Mouse (Mus musculus) cortical plate, adult 2 months (tissue): Measurements from ENCODE around the gene Vmp1. TPM values are rescaled to one million over a fixed set of nuclear protein-coding genes. Genes with fewer than 3 reads are reported as not detected.

Experiments
- H3K27ac ChIP-seq: fragments of 200-500 bp; 2 replicates; pipeline ENCODE4 v1.5.1; 2012; ENCODE audit warnings: low read length, control low read depth, inconsistent platforms; ENCODE audit not compliant: insufficient read depth
- H3K4me1 ChIP-seq: fragments of 200-500 bp; 2 replicates; pipeline ENCODE4 v1.6.1; 2011; ENCODE audit warnings: low read length; ENCODE audit not compliant: control insufficient read depth, insufficient read depth
- H3K4me3 ChIP-seq: fragments of 200-500 bp; 2 replicates; pipeline ENCODE4 v1.5.1; 2011; ENCODE audit warnings: mild to moderate bottlenecking, low read length, control low read depth; ENCODE audit not compliant: insufficient read depth
- CTCF ChIP-seq: fragments of 200-500 bp; IDR thresholded peaks from 2 replicates; pipeline ENCODE4 v1.5.1; 2011; ENCODE audit warnings: mild to moderate bottlenecking, control low read depth, low read length; ENCODE audit not compliant: insufficient read depth; ENCODE audit errors: extremely low read depth
- POLR2A ChIP-seq: fragments of 200-500 bp; IDR thresholded peaks from 2 replicates; pipeline ENCODE4 v1.6.1; 2011; ENCODE audit warnings: mild to moderate bottlenecking, low read length, control low read depth; ENCODE audit not compliant: insufficient read depth; ENCODE audit errors: extremely low read depth
- polyA plus RNA-seq: library from polyadenylated mRNA; depleted of rRNA; stranded (reverse); fragments of >200 nt; gene quantifications from 2 replicates; pipeline ENCODE4 v1.2.3, GENCODE M21; 2012

Vmp1 gene
- polyA plus RNA-seq, 1 experiment: 131 TPM

- Histone ChIP-seq H3K4me1 (no peaks in the 10 kb centered on the region), H3K4me3 (no peak overlapping the region), H3K27ac (no peak overlapping the region)
- TF ChIP-seq POLR2A: no peak
- no peak for TF ChIP-seq CTCF
Observed at GRCm38 (mm10) chr11:86570261-86570746, 113.3 kb downstream of the Vmp1 start.

- Histone ChIP-seq H3K4me1 (no peaks in the 10 kb centered on the region), H3K27ac (no peak overlapping the region), H3K4me3 (no peak overlapping the region)
- TF ChIP-seq POLR2A (no peak), CTCF (peak; percentile 30; the same call in 1 of the 2 replicates)
Observed at GRCm38 (mm10) chr11:86568425-86568824, 115.2 kb downstream of the Vmp1 start.

DNA sequence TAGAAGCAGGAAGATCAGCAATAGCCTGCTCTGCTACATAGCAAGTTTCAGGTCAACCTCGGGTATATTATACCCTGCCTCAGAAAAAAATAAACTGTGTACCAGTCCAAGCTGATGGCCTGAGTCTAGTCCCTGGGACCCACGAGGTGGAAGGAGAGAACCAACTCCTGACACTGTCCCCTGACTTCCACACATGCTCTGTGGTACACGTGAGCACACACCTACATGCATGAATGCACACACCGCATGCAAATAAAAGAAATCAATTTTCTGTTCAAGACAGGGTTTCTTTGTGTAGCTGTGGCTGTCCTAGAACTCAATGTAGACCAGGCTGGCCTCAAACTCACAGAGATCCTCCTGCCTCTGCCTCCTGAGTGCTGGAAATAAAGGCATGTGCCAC, 125.4 kb downstream of the Vmp1 start:
- no peak for TF ChIP-seq POLR2A
- no peak for TF ChIP-seq CTCF
- H3K27ac ChIP-seq: no peak overlapping the region
- no peaks in the 10 kb centered on the region for H3K4me1 ChIP-seq
- H3K4me3 ChIP-seq: no peak overlapping the region

DNA sequence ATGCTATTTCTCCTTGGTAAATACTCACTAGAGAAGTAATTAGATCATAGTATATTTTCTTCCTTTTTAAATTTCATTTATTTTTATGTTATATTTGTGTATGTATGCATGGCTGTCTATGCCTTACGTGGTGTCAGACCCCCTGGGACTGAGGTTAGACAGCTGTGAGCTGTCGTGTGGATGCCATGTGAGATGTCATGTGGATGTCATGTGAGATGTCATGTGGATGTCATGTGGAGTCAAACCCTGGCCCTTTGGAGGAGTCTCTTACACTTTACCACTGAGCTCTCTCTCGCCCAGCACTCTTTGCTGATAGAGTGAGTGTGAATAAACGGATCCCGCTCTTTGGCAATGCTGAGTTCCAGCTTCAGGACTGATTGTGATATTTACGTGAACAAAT, 130.1 kb downstream of the Vmp1 start:
- H3K4me1 ChIP-seq: no peaks in the 10 kb centered on the region
- H3K27ac ChIP-seq: no peak overlapping the region
- TF ChIP-seq CTCF (no peak), POLR2A (no peak)
- H3K4me3 ChIP-seq: no peak overlapping the region

DNA sequence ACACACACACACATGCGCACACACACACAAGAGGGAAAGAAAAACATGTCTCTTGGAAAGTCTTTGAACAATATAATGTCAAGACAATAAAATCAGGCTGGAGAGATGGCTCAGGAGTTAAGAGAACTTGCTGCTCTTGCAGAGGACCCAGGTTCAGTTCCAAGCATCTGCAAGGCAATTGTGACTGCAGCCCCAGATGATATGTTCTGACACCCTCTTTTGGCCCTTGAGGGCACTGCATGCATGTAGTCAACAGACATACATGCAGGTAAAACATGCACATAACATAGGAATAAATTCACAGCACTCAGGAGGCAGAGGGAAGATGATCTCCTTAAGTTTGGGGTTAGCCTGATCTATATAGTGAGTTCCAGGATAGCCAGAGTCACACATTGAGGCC, 136.2 kb downstream of the Vmp1 start:
- TF ChIP-seq POLR2A: no peak
- no peak overlapping the region for H3K27ac ChIP-seq
- H3K4me3 ChIP-seq: no peak overlapping the region
- peaks cover 2% of the 10 kb centered on the region; the same call in 1 of the 2 replicates for H3K4me1 ChIP-seq

- Histone ChIP-seq H3K4me1 (peaks cover 2% of the 10 kb centered on the region; the same call in 1 of the 2 replicates), H3K4me3 (peak overlapping the region; percentile 51; the same call in 1 of the 2 replicates), H3K27ac (no peak overlapping the region)
- TF ChIP-seq CTCF: no peak
- no peak for TF ChIP-seq POLR2A
Observed at GRCm38 (mm10) chr11:86545556-86545955, 138.1 kb downstream of the Vmp1 start.

DNA sequence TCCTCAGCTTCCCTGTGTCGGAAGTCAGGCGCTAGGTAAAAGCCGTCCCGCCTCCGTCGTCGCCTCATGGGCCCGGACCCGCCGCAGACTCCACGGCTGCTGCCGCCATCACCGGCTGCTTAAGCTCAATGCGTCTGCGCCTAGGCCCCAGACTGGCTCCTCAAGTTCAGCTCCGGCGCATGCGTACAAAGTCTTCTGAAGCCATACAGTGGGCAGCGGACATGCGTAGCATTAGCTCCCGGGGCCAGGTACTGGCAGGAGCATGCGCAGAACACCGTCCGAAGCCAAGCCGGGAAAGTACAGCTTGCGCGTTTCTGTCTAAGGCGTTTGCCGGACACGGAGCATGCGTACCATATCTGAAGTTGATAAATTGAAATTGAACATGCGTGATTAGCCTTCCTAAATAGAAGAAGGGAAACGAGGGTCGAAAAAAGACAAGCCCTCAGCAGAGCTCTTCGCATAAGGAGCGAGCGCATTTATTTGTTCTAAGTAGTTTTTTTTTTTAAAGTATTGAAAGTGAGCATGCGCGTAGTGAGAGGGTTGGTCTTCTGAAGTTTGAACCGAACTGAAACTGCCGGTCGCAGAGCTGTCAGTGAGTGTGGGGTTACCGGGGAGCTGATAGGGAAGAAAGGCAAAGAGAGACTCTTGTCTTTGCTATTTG, 138.9 kb downstream of the Vmp1 start, which contains the start of the genes Rps6kb1 and Tubd1:
Rps6kb1 (minus strand) TSS at position 167 of the 661 bp plus-strand sequence.
Tubd1 (plus strand) TSS at position 353 of the 661 bp plus-strand sequence.
- H3K4me3 ChIP-seq: peak within 1 kb of the TSS; percentile 51
- TF ChIP-seq POLR2A (peak; percentile 97), CTCF (no peak)
- H3K4me1 ChIP-seq: peaks cover 2% of the 10 kb centered on the region; the same call in 1 of the 2 replicates
- no peak within 1 kb of the TSS for H3K27ac ChIP-seq

DNA sequence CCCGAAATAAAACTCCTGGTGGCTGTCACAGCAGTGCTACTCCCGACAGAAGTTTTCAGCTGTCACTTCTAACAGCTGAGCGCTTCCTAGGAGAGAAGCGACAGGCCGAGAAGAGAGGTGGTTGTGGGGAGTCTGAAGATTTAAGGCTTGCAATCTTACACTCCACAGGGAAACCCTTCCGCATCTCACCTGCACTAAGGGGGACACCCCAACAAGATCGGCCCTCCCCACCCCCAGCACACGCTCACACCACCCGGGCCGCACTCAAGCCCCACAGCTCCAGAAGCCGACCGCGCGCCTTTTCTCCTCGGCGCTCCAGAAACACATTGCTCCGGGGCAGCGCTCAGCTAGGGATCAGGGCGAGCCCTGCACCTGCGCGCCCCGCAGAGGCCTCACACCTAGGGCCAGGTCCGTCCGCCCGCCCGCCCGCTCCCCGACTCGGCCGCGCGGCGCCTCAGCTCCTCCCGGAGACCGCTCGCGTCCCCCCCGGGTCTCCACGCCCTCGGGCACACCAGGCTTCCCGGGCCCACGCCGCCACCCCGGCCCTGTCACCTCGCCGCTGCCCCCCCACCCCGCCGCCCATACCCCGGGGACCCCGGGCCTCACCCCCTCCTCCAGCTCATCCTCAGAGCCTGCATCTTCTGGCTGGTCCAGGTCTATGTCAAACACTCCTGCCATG, 139.5 kb downstream of the Vmp1 start:
- H3K4me3 ChIP-seq: peak overlapping the region; percentile 51
- H3K27ac ChIP-seq: no peak overlapping the region
- TF ChIP-seq CTCF (no peak), POLR2A (no peak)
- H3K4me1 ChIP-seq: peaks cover 2% of the 10 kb centered on the region; the same call in 1 of the 2 replicates

DNA sequence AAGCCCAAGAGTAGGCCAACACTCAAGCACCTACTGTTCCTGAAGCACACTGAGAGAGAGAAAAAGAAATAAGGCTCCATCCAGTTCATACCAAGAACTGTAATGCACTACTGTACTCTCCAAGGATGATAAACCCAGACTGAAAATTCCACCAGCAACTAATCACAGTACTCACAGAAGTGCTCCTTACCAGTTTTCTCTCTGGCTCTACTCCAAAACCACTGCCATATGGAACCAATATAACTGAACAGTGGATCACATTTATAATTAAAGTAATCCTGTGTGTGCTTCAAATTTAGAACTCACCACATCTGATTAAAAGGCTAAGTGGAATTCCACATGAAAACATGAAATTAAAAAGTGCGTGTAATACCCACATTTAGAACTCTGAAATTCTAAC, 140.8 kb downstream of the Vmp1 start:
- TF ChIP-seq POLR2A (no peak), CTCF (no peak)
- Histone ChIP-seq H3K4me1 (peaks cover 2% of the 10 kb centered on the region; the same call in 1 of the 2 replicates), H3K27ac (no peak overlapping the region), H3K4me3 (no peak overlapping the region)
